Mouse (Mus musculus) liver, embryonic 14.5 days (tissue): Measurements from ENCODE around the gene Ubl7.

Experiments used
- CTCF ChIP-seq: IDR thresholded peaks from 2 replicates; pipeline ENCODE4 v1.5.1; 2016; ENCODE audit warnings: antibody characterized with exemption, low read depth, control low read depth
- EP300 ChIP-seq: IDR thresholded peaks from 2 replicates; pipeline ENCODE4 v1.6.1; 2016; ENCODE audit warnings: antibody characterized with exemption, low read depth

GRCm38 (mm10) chr9:57954962-57955744, 44.4 kb downstream of the Ubl7 start:
- no peak for TF ChIP-seq CTCF
- no peak for TF ChIP-seq EP300
